ENCODE assay signal across 8 mouse cellular contexts in the genomic region with DNA sequence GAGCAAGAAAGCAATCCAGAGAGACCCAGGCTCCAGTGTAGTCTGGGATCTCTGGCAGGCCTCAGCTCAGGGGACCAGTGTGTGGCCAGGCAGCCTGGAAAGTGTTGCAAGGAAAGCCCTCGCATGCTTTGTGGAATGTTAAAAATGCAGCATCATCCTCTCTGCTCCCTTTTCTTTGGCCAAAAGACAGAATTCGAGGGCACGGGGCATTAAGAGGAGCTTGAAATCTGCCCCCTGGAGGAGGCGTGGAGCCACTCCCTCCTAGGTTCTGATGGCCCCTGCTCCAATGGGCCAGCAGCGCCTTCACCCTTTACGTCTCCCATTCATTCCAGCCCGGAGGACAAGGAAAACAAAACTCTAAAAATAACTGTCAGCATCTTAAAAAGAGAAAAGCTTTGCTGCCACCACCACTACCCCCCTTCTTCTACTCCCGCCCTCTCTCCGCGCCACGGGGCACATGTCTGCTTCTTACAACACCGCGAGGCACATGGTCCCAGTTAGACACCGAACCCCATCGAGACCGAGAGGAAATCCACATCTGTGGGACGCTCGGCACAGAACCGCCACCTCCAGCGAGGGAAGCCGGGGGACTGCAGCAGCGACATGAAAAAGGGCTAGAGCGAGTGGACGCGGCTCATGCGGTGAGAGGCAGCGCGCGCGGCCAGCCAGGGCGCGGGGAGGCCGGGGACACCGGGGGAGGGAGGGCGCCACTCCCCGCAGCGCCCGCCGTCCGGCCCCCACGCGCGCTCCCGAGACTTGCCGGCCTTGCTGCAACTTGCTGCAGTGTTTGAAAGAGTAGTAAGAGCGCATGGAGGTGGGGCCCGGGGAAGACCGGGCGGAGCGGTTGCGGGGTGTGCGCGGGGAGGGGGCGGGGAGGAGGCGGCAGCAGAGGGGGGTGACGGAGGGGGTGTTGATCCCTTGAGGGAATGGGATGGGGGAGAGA. TPM values are rescaled to one million over a fixed set of nuclear protein-coding genes. Genes with fewer than 3 reads are reported as not detected.
A peak's percentile ranks its signal among the peaks of the same experiment; 100 is the strongest.
DNase-seq lines count a peak whose midpoint lies in the region; ATAC-seq and TF ChIP-seq lines count a peak whose summit lies in the region.

TSS of gene Ptchd4 (plus strand) at position 279 of the 943 bp plus-strand sequence.

- no peak for DNase-seq in lung, adult 2 months
- DNase-seq in cerebellum, postnatal 25 days, result peak; percentile 77 to 78
- peak; percentile 42 to 47 for DNase-seq in frontal cortex, postnatal 14 days (ENCODE audit: low spot score in 2 of 2)
- DNase-seq in kidney, postnatal 14 days, result peak; percentile 18
- DNase-seq in liver, embryonic 14.5 days (ENCODE audit: low read depth in 3 of 3, low spot score in 3 of 3), result no peak
- peak; percentile 64 for DNase-seq in retina, embryonic 14.5 days (ENCODE audit: low spot score)
- DNase-seq in thymus, adult 18-20 months, result no peak

- peaks cover 9% of the 10 kb centered on the region for H3K4me1 ChIP-seq in lung, embryonic 15.5 days
- H3K4me1 ChIP-seq in lung, adult 2 months (ENCODE audit: control insufficient read depth, insufficient read depth, low read length), result no peaks in the 10 kb centered on the region
- H3K4me1 ChIP-seq in liver, embryonic 14.5 days (replicated peaks; ENCODE audit: control insufficient read depth in 2 of 2, insufficient read depth in 2 of 2, low read length in 1 of 2), result no peaks in the 10 kb centered on the region

- TF ChIP-seq EP300 in liver, embryonic 14.5 days (IDR thresholded peaks at IDR 0.05; ENCODE audit: low read depth), result no peak

- TF ChIP-seq POLR2A in lung, adult 2 months (IDR thresholded peaks at IDR 0.05; ENCODE audit: borderline replicate concordance, extremely low read depth, low read depth, low read length), result no peak

- H3K27ac ChIP-seq in lung, embryonic 15.5 days, result no peak within 1 kb of the TSS
- H3K27ac ChIP-seq in liver, embryonic 14.5 days, result no peak within 1 kb of the TSS

- no peaks in the 10 kb centered on the region for H3K9me3 ChIP-seq in lung, embryonic 15.5 days
- H3K9me3 ChIP-seq in liver, embryonic 14.5 days (ENCODE audit: control insufficient read depth, low read length), result no peaks in the 10 kb centered on the region

- peak; percentile 72 for ATAC-seq in lung, embryonic 15.5 days (ENCODE audit: borderline replicate concordance, extremely low read depth, low FRiP score, low TSS enrichment)
- no peak for ATAC-seq in liver, embryonic 14.5 days (ENCODE audit: insufficient read depth)

- H3K4me3 ChIP-seq in lung, embryonic 15.5 days, result peak within 1 kb of the TSS; percentile 47
- no peak within 1 kb of the TSS for H3K4me3 ChIP-seq in lung, adult 2 months (replicated peaks; ENCODE audit: extremely low read depth, low read depth, low read length)
- no peak within 1 kb of the TSS for H3K4me3 ChIP-seq in liver, embryonic 14.5 days (ENCODE audit: insufficient read depth in 1 of 2, low read depth in 2 of 2, low read length in 2 of 2)

- WGBS in lung, embryonic 15.5 days, result under 1% methylated on average over 54 of the region's 56 CpGs
- WGBS in lung, adult 2 months, result 2% methylated on average over 53 of the region's 56 CpGs
- 2% methylated on average over 54 of the region's 56 CpGs for WGBS in liver, embryonic 14.5 days (ENCODE audit: insufficient replicate concordance)

- H3K4me2 ChIP-seq in lung, embryonic 15.5 days, result peak within 1 kb of the TSS; percentile 97
- H3K4me2 ChIP-seq in liver, embryonic 14.5 days (ENCODE audit: low read depth), result peak within 1 kb of the TSS; percentile 17

- H3K9ac ChIP-seq in lung, embryonic 15.5 days, result peak within 1 kb of the TSS; percentile 42
- no peak within 1 kb of the TSS for H3K9ac ChIP-seq in liver, embryonic 14.5 days (replicated peaks)

- no peaks in the 10 kb centered on the region for H3K36me3 ChIP-seq in lung, embryonic 15.5 days
- H3K36me3 ChIP-seq in liver, embryonic 14.5 days (replicated peaks; ENCODE audit: control insufficient read depth, insufficient read depth, low read depth), result no peaks in the 10 kb centered on the region

- H3K27me3 ChIP-seq in lung, embryonic 15.5 days, result peaks cover 13% of the 10 kb centered on the region
- no peaks in the 10 kb centered on the region; the same call in 1 of the 2 replicates for H3K27me3 ChIP-seq in liver, embryonic 14.5 days (ENCODE audit: control insufficient read depth, insufficient read depth, low read length)

- TF ChIP-seq CTCF in lung, adult 2 months (IDR thresholded peaks at IDR 0.05; ENCODE audit: insufficient read depth, low read length), result no peak
- no peak for TF ChIP-seq CTCF in liver, embryonic 14.5 days (IDR thresholded peaks at IDR 0.05; ENCODE audit: low read depth)

RNA-seq across cellular contexts. Expression of gene Ptchd4, which starts in this region (rescaled TPM):
- polyA plus RNA-seq in lung, embryonic 15.5 days (2015; fragmentation: Nextera tagmentation; extraction: Ambion mirVana), result 0.20 and 0.31 TPM in 2 replicates
- polyA plus RNA-seq in lung, adult 2 months (2012; rRNA removed), result not detected in 2 replicates
- polyA plus RNA-seq in liver, embryonic 14.5 days (2012; rRNA removed), result not detected in 2 replicates
- not detected in 2 replicates for polyA plus RNA-seq in liver, embryonic 14.5 days (2014; fragmentation: Nextera tagmentation; extraction: Ambion mirVana)

Comparison
In these comparisons a context has a peak if more than half of its experiments do, and no peak if none do; other contexts are left out.
1. Peak in ATAC-seq, H3K4me3 ChIP-seq, H3K9ac ChIP-seq and H3K4me2 ChIP-seq in lung, embryonic 15.5 days; RNA of the gene not detected or under 1 TPM.
2. DNase-seq: peak in cerebellum, postnatal 25 days (2 of 2), frontal cortex, postnatal 14 days (2 of 2), kidney, postnatal 14 days (single experiment) and retina, embryonic 14.5 days (single experiment); none in lung, adult 2 months (single experiment), liver, embryonic 14.5 days (0 of 3) and thymus, adult 18-20 months (0 of 2).